Mouse (Mus musculus) ES-E14 (cell line): ENCODE results near the gene Skida1.

ENCODE experiments used
- CHD2 ChIP-seq: IDR thresholded peaks from 2 replicates; pipeline ENCODE4 v1.6.1; 2014; ENCODE audit warnings: mild to moderate bottlenecking, low read depth, low read length, inconsistent platforms
- HCFC1 ChIP-seq: IDR thresholded peaks from 2 replicates; pipeline ENCODE4 v1.6.1; 2012; ENCODE audit warnings: low read length, inconsistent platforms, borderline replicate concordance; ENCODE audit not compliant: insufficient read depth
- MAFK ChIP-seq: IDR thresholded peaks from 2 replicates; pipeline ENCODE4 v1.6.1; 2014; ENCODE audit warnings: mild to moderate bottlenecking, low read depth, low read length, inconsistent platforms; ENCODE audit not compliant: insufficient read depth
- ZC3H11A ChIP-seq: IDR thresholded peaks from 2 replicates; pipeline ENCODE4 v1.6.1; 2012; ENCODE audit warnings: low read depth, mild to moderate bottlenecking, inconsistent platforms, low read length, borderline replicate concordance
- ZNF384 ChIP-seq: IDR thresholded peaks from 2 replicates; pipeline ENCODE4 v1.6.1; 2012; ENCODE audit warnings: low read depth, low read length, inconsistent platforms

- TF ChIP-seq ZNF384 = no peak
- TF ChIP-seq ZC3H11A = no peak
- TF ChIP-seq HCFC1 = peak; percentile 40; the same call in 1 of the 2 replicates
- no peak for TF ChIP-seq CHD2
- TF ChIP-seq MAFK = no peak
These were observed 7.3 kb upstream of the Skida1 start for GRCm38 (mm10) chr2:18055929-18056785.
